Mouse (Mus musculus): ENCODE measurements around the gene 4930426L09Rik. TPM values are rescaled to one million over a fixed set of nuclear protein-coding genes. Genes with fewer than 3 reads are reported as not detected.

4930426L09Rik gene
- polyA plus RNA-seq, 1 experiment from 2014 or later, result 0.27 TPM

GRCm38 (mm10) chr2:18979046-18979445 is 19.1 kb upstream of the 4930426L09Rik start:
- Histone ChIP-seq H3K4me3 (ENCODE audit: low read length) (no peak overlapping the region), H3K9me3 (ENCODE audit: control insufficient read depth, low read length) (no peaks in the 10 kb centered on the region), H3K4me1 (ENCODE audit: control insufficient read depth, insufficient read depth, low read length) (no peaks in the 10 kb centered on the region), H3K27ac (ENCODE audit: low read length) (no peak overlapping the region), H3K9ac (ENCODE audit: low read depth, low read length) (no peak overlapping the region), H3K4me2 (ENCODE audit: low read depth, low read length) (no peak overlapping the region), H3K36me3 (ENCODE audit: control insufficient read depth, insufficient read depth, low read length) (no peaks in the 10 kb centered on the region), H3K27me3 (replicated peaks; ENCODE audit: control insufficient read depth, insufficient read depth, low read length) (no peaks in the 10 kb centered on the region)
- WGBS, result 89% methylated on average over 4 of the region's 4 CpGs
- ATAC-seq, result no peak

GRCm38 (mm10) chr2:18979675-18980074 is 18.5 kb upstream of the 4930426L09Rik start:
- H3K27ac ChIP-seq (ENCODE audit: low read length), result no peak overlapping the region
- H3K27me3 ChIP-seq (replicated peaks; ENCODE audit: control insufficient read depth, insufficient read depth, low read length), result no peaks in the 10 kb centered on the region
- no peak overlapping the region for H3K9ac ChIP-seq (ENCODE audit: low read depth, low read length)
- H3K36me3 ChIP-seq (ENCODE audit: control insufficient read depth, insufficient read depth, low read length), result no peaks in the 10 kb centered on the region
- no peak for ATAC-seq
- H3K4me1 ChIP-seq (ENCODE audit: control insufficient read depth, insufficient read depth, low read length), result no peaks in the 10 kb centered on the region
- H3K4me2 ChIP-seq (ENCODE audit: low read depth, low read length), result no peak overlapping the region
- H3K9me3 ChIP-seq (ENCODE audit: control insufficient read depth, low read length), result no peaks in the 10 kb centered on the region
- H3K4me3 ChIP-seq (ENCODE audit: low read length), result no peak overlapping the region
- 78% methylated on average over 7 of the region's 7 CpGs for WGBS

GRCm38 (mm10) chr2:18982581-18982980 is 15.6 kb upstream of the 4930426L09Rik start:
- Histone ChIP-seq H3K27ac (ENCODE audit: low read length) (no peak overlapping the region), H3K4me3 (ENCODE audit: low read length) (no peak overlapping the region), H3K4me1 (ENCODE audit: control insufficient read depth, insufficient read depth, low read length) (no peaks in the 10 kb centered on the region), H3K9me3 (ENCODE audit: control insufficient read depth, low read length) (no peaks in the 10 kb centered on the region), H3K27me3 (replicated peaks; ENCODE audit: control insufficient read depth, insufficient read depth, low read length) (no peaks in the 10 kb centered on the region), H3K9ac (ENCODE audit: low read depth, low read length) (no peak overlapping the region), H3K4me2 (ENCODE audit: low read depth, low read length) (no peak overlapping the region), H3K36me3 (ENCODE audit: control insufficient read depth, insufficient read depth, low read length) (no peaks in the 10 kb centered on the region)
- no peak for ATAC-seq
- WGBS, result 73% methylated on average over 6 of the region's 6 CpGs

- Histone ChIP-seq H3K9me3 (ENCODE audit: control insufficient read depth, low read length) (no peaks in the 10 kb centered on the region), H3K9ac (ENCODE audit: low read depth, low read length) (no peak overlapping the region), H3K4me3 (ENCODE audit: low read length) (no peak overlapping the region), H3K27me3 (replicated peaks; ENCODE audit: control insufficient read depth, insufficient read depth, low read length) (no peaks in the 10 kb centered on the region), H3K36me3 (ENCODE audit: control insufficient read depth, insufficient read depth, low read length) (no peaks in the 10 kb centered on the region), H3K4me1 (ENCODE audit: control insufficient read depth, insufficient read depth, low read length) (no peaks in the 10 kb centered on the region), H3K27ac (ENCODE audit: low read length) (no peak overlapping the region), H3K4me2 (ENCODE audit: low read depth, low read length) (no peak overlapping the region)
- ATAC-seq, result no peak
Observed at GRCm38 (mm10) chr2:18983546-18983945, 14.6 kb upstream of the 4930426L09Rik start.

- Histone ChIP-seq H3K27me3 (replicated peaks; ENCODE audit: control insufficient read depth, insufficient read depth, low read length) (no peaks in the 10 kb centered on the region), H3K9ac (ENCODE audit: low read depth, low read length) (no peak overlapping the region), H3K4me1 (ENCODE audit: control insufficient read depth, insufficient read depth, low read length) (no peaks in the 10 kb centered on the region), H3K4me2 (ENCODE audit: low read depth, low read length) (no peak overlapping the region), H3K4me3 (ENCODE audit: low read length) (no peak overlapping the region), H3K27ac (ENCODE audit: low read length) (no peak overlapping the region), H3K9me3 (ENCODE audit: control insufficient read depth, low read length) (no peaks in the 10 kb centered on the region), H3K36me3 (ENCODE audit: control insufficient read depth, insufficient read depth, low read length) (no peaks in the 10 kb centered on the region)
- ATAC-seq, result no peak
- WGBS, result 93% methylated on average over 15 of the region's 15 CpGs
Observed at GRCm38 (mm10) chr2:18984095-18984847, 13.9 kb upstream of the 4930426L09Rik start.

GRCm38 (mm10) chr2:18985506-18985905 is 12.6 kb upstream of the 4930426L09Rik start:
- Histone ChIP-seq H3K4me1 (ENCODE audit: control insufficient read depth, insufficient read depth, low read length) (no peaks in the 10 kb centered on the region), H3K27me3 (replicated peaks; ENCODE audit: control insufficient read depth, insufficient read depth, low read length) (no peaks in the 10 kb centered on the region)
- ATAC-seq, result no peak

GRCm38 (mm10) chr2:18988885-18989284 is 9.3 kb upstream of the 4930426L09Rik start:
- no peak for ATAC-seq

More at GRCm38 (mm10) chr2:18985506-18985905, 12.6 kb upstream of the 4930426L09Rik start:
- WGBS, result 82% methylated on average over 3 of the region's 3 CpGs
- Histone ChIP-seq H3K4me2 (ENCODE audit: low read depth, low read length) (no peak overlapping the region), H3K36me3 (ENCODE audit: control insufficient read depth, insufficient read depth, low read length) (no peaks in the 10 kb centered on the region), H3K9me3 (ENCODE audit: control insufficient read depth, low read length) (no peaks in the 10 kb centered on the region), H3K9ac (ENCODE audit: low read depth, low read length) (no peak overlapping the region), H3K4me3 (ENCODE audit: low read length) (no peak overlapping the region), H3K27ac (ENCODE audit: low read length) (no peak overlapping the region)

GRCm38 (mm10) chr2:18992512-18993510 is 5.3 kb upstream of the 4930426L09Rik start:
- no peaks in the 10 kb centered on the region for H3K36me3 ChIP-seq (ENCODE audit: control insufficient read depth, insufficient read depth, low read length)
- H3K27ac ChIP-seq (ENCODE audit: low read length), result no peak overlapping the region
- peak; percentile 82 for ATAC-seq
- no peak overlapping the region for H3K4me3 ChIP-seq (ENCODE audit: low read length)
- 60% methylated on average over 7 of the region's 7 CpGs for WGBS
- no peaks in the 10 kb centered on the region; the same call in 1 of the 2 replicates for H3K9me3 ChIP-seq (ENCODE audit: control insufficient read depth, low read length)
- H3K27me3 ChIP-seq (replicated peaks; ENCODE audit: control insufficient read depth, insufficient read depth, low read length), result no peaks in the 10 kb centered on the region
- no peak overlapping the region for H3K4me2 ChIP-seq (ENCODE audit: low read depth, low read length)
- H3K9ac ChIP-seq (ENCODE audit: low read depth, low read length), result no peak overlapping the region
- peaks cover 5% of the 10 kb centered on the region for H3K4me1 ChIP-seq (ENCODE audit: control insufficient read depth, insufficient read depth, low read length)

More at GRCm38 (mm10) chr2:18988885-18989284, 9.3 kb upstream of the 4930426L09Rik start:
- Histone ChIP-seq H3K9me3 (ENCODE audit: control insufficient read depth, low read length) (no peaks in the 10 kb centered on the region; the same call in 1 of the 2 replicates), H3K4me3 (ENCODE audit: low read length) (no peak overlapping the region), H3K4me1 (ENCODE audit: control insufficient read depth, insufficient read depth, low read length) (peaks cover 2% of the 10 kb centered on the region; the same call in 1 of the 2 replicates), H3K36me3 (ENCODE audit: control insufficient read depth, insufficient read depth, low read length) (no peaks in the 10 kb centered on the region), H3K9ac (ENCODE audit: low read depth, low read length) (no peak overlapping the region), H3K27ac (ENCODE audit: low read length) (no peak overlapping the region), H3K4me2 (ENCODE audit: low read depth, low read length) (no peak overlapping the region), H3K27me3 (replicated peaks; ENCODE audit: control insufficient read depth, insufficient read depth, low read length) (no peaks in the 10 kb centered on the region)
- 82% methylated on average over 3 of the region's 3 CpGs for WGBS

All from intestine, embryonic 16.5 days (tissue).